Mouse (Mus musculus): Measurements from ENCODE around the gene Kif2c. TPM values are rescaled to one million over a fixed set of nuclear protein-coding genes. Genes with fewer than 3 reads are reported as not detected.

Gene Kif2c
- total and polyA plus RNA-seq, 3 experiments = 32.6 to 45.1 TPM; not detected in 1

DNA sequence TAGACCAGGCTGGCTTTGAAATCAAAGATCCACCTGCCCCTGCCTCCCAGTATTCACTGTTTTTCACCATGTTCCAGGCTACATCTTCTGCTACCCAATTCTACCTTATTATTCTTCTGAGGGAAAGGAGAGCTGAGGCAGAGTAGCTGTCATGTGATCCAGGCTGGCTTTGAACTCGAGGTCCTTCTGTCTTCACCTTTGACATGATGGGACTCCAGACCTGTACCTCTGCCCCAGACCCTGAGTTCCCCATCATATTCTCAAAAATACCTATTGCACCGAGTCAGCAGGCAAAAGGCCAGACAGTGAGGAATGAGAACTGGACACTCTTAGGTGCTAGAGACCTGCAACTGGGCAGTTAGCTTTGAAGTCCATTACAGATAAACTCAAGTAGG, 47.8 kb downstream of the Kif2c start:
- Histone ChIP-seq H3K4me3 (ENCODE audit: control insufficient read depth in 1 of 2, insufficient read depth in 1 of 2, low read depth in 2 of 2, low read length in 2 of 2) (peak overlapping the region in 1 of 2 experiments; percentile 82; a peak in 1 of 4 replicates), H3K4me1 (ENCODE audit: control insufficient read depth in 1 of 2, insufficient read depth in 2 of 2, low read length in 2 of 2) (peaks cover 7 to 27% of the 10 kb centered on the region in 2 experiments), H3K9me3 (replicated peaks; ENCODE audit: insufficient read depth, low read length) (no peaks in the 10 kb centered on the region), H3K9ac (ENCODE audit: control insufficient read depth, low read depth, low read length, poor library complexity, severe bottlenecking) (no peak overlapping the region; the same call in 1 of the 2 replicates), H3K27ac (ENCODE audit: control insufficient read depth, low read depth, low read length) (no peak overlapping the region), H3K36me3 (ENCODE audit: control insufficient read depth in 1 of 2, insufficient read depth in 2 of 2, low read length in 2 of 2) (peaks cover 0 to 4% of the 10 kb centered on the region in 2 experiments; a peak in 2 of 4 replicates), H3K79me2 (ENCODE audit: control insufficient read depth, insufficient read depth, low read length, poor library complexity) (peaks cover 9% of the 10 kb centered on the region), H3K27me3 (ENCODE audit: control insufficient read depth in 1 of 2, insufficient read depth in 2 of 2, low read length in 2 of 2) (no peaks in the 10 kb centered on the region)
- TF ChIP-seq MYB (IDR thresholded peaks at IDR 0.05; ENCODE audit: low read depth, low read length) = no peak
- TF ChIP-seq USF1 (IDR thresholded peaks at IDR 0.05; ENCODE audit: low read depth, low read length) = peak; percentile 54; the same call in 1 of the 2 replicates
- DNase-seq (ENCODE audit: low read depth, low spot score) = no peak

DNA sequence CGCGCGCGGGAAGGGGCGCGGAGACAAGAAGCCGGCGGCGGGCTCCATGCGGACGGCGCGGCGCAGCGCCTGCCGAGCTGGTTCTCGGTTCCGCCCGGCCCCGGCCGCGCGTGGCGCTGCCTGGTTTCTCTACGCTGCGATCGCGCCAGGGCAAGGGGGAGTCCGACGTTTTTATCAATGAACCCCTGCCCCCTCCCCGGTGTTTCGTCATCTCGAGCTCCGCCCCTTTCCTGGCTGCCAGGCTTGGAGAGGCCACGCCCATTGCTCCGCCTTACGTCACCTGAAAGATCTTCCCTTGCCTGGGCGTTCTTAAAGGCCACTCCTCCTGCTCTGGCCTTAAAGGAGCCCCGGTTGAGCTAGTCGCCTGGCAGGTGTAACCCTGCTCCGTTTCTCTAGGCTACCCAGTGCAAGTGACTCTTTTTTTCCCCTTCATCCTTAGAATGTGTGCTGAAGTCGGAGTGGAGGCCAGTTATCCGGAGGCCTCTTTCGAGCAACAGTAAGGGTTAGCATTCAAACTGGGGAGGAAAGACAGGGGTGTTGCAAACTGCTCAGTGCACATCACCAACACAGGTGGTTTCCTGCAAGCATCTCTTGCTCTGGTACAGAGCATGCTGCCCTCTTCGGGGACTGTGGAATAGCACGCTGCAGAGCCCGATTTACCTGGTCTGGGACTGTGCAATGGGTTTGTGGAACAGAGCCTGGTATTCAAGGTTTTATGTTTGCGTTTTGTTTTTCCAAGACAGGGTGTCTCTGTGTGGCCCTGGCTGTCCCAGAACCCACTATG, 48.4 kb downstream of the Kif2c start, which contains the start of gene Plk3:
Gene Plk3 (minus strand): TSS at position 147 of the 784 bp plus-strand sequence.
- peak; percentile 97 for DNase-seq (ENCODE audit: low read depth, low spot score)
- TF ChIP-seq RAD21 (IDR thresholded peaks at IDR 0.05; ENCODE audit: low read depth, low read length) = no peak
- TF ChIP-seq MAZ (IDR thresholded peaks at IDR 0.05; ENCODE audit: low read depth, low read length) = peak; percentile 86; the same call in 1 of the 2 replicates
- TF ChIP-seq TCF12 (IDR thresholded peaks at IDR 0.05; ENCODE audit: low read depth, low read length) = peak; percentile 56; the same call in 1 of the 2 replicates
- TF ChIP-seq MXI1 (IDR thresholded peaks at IDR 0.05; ENCODE audit: low read depth, low read length) = peak; percentile 87
- TF ChIP-seq RCOR1 (IDR thresholded peaks at IDR 0.05; ENCODE audit: low read depth, low read length) = no peak
- TF ChIP-seq ETS1 (IDR thresholded peaks at IDR 0.05; ENCODE audit: low read depth, low read length) = peak; percentile 76
- TF ChIP-seq BHLHE40 (IDR thresholded peaks at IDR 0.05; ENCODE audit: borderline replicate concordance, low read depth, low read length) = no peak
- peak; percentile 70 for TF ChIP-seq HCFC1 (IDR thresholded peaks at IDR 0.05; ENCODE audit: low read depth, low read length)
- TF ChIP-seq SMC3 (IDR thresholded peaks at IDR 0.05; ENCODE audit: low read depth, low read length) = no peak; the same call in 1 of the 2 replicates
- no peak for TF ChIP-seq USF1 (IDR thresholded peaks at IDR 0.05; ENCODE audit: low read depth, low read length)
- peak; percentile 75; the same call in 1 of the 2 replicates for TF ChIP-seq ZMIZ1 (IDR thresholded peaks at IDR 0.05; ENCODE audit: low read depth, low read length)
- no peak for TF ChIP-seq CHD2 (IDR thresholded peaks at IDR 0.05; ENCODE audit: low read length)
- TF ChIP-seq CTCF (IDR thresholded peaks at IDR 0.05 in 2 of 3, conservative IDR thresholded peaks at IDR 0.05 in 1 of 3; ENCODE audit: control insufficient read depth in 1 of 3, insufficient read depth in 1 of 3, low read depth in 2 of 3, low read length in 3 of 3, poor library complexity in 1 of 3, severe bottlenecking in 1 of 3) = no peak
- 0 out of 2 replicates have a peak, but pooled peaks have one; percentile 15 for TF ChIP-seq NRF1 (IDR thresholded peaks at IDR 0.05; ENCODE audit: insufficient read depth, low read depth, low read length, poor library complexity, severe bottlenecking)
- 0 out of 2 replicates have a peak, but pooled peaks have one; percentile 34 for TF ChIP-seq ELF1 (IDR thresholded peaks at IDR 0.05; ENCODE audit: low read depth, low read length)
- peak; percentile 91 for TF ChIP-seq NELFE (IDR thresholded peaks at IDR 0.05; ENCODE audit: low read depth, low read length)
- peak; percentile 23; the same call in 1 of the 2 replicates for TF ChIP-seq GATA1 (IDR thresholded peaks at IDR 0.05; ENCODE audit: low read depth, low read length)
- peak in 1 of 2 experiments; percentile 12; a peak in 1 of 4 replicates for TF ChIP-seq EP300 (IDR thresholded peaks at IDR 0.05; ENCODE audit: low read depth in 1 of 2, low read length in 2 of 2)
- TF ChIP-seq ZC3H11A (IDR thresholded peaks at IDR 0.05; ENCODE audit: low read depth, low read length) = no peak
- no peak for TF ChIP-seq USF2 (IDR thresholded peaks at IDR 0.05; ENCODE audit: borderline replicate concordance in 1 of 2, insufficient read depth in 1 of 2, low read depth in 1 of 2, low read length in 2 of 2)
- no peak; the same call in 1 of the 2 replicates for TF ChIP-seq GABPA (IDR thresholded peaks at IDR 0.05; ENCODE audit: low read depth, low read length)
- TF ChIP-seq POLR2AphosphoS2 (IDR thresholded peaks at IDR 0.05; ENCODE audit: low read length) = peak; percentile 66; the same call in 1 of the 2 replicates
- 0 out of 2 replicates have a peak, but pooled peaks have one; percentile 19 for TF ChIP-seq MYC (IDR thresholded peaks at IDR 0.05; ENCODE audit: low read depth, low read length)
- TF ChIP-seq SIN3A (IDR thresholded peaks at IDR 0.05; ENCODE audit: low read length) = peak; percentile 83
- TF ChIP-seq POLR2A (IDR thresholded peaks at IDR 0.05; ENCODE audit: control insufficient read depth in 1 of 2, insufficient read depth in 1 of 2, low read depth in 1 of 2, low read length in 2 of 2, poor library complexity in 1 of 2) = peak; percentile 79 to 92; a peak in 3 of 4 replicates
- TF ChIP-seq TBP (IDR thresholded peaks at IDR 0.05; ENCODE audit: low read depth, low read length) = peak; percentile 93
- Histone ChIP-seq H3K4me1 (ENCODE audit: control insufficient read depth in 1 of 2, insufficient read depth in 2 of 2, low read length in 2 of 2) (peaks cover 7 to 25% of the 10 kb centered on the region in 2 experiments), H3K79me2 (ENCODE audit: control insufficient read depth, insufficient read depth, low read length, poor library complexity) (peaks cover 9% of the 10 kb centered on the region), H3K27ac (ENCODE audit: control insufficient read depth, low read depth, low read length) (0 out of 2 replicates have a peak within 1 kb of the TSS, but pooled peaks have one; percentile 3), H3K4me3 (ENCODE audit: control insufficient read depth in 1 of 2, insufficient read depth in 1 of 2, low read depth in 2 of 2, low read length in 2 of 2) (peak within 1 kb of the TSS; percentile 83 to 98), H3K9ac (ENCODE audit: control insufficient read depth, low read depth, low read length, poor library complexity, severe bottlenecking) (peak within 1 kb of the TSS; percentile 91), H3K36me3 (ENCODE audit: control insufficient read depth in 1 of 2, insufficient read depth in 2 of 2, low read length in 2 of 2) (peaks cover 0 to 4% of the 10 kb centered on the region in 2 experiments; a peak in 2 of 4 replicates), H3K27me3 (ENCODE audit: control insufficient read depth in 1 of 2, insufficient read depth in 2 of 2, low read length in 2 of 2) (no peaks in the 10 kb centered on the region), H3K9me3 (replicated peaks; ENCODE audit: insufficient read depth, low read length) (no peaks in the 10 kb centered on the region)
